Mouse (Mus musculus) 416B (cell line): ENCODE measurements around the gene Kifc3.

Experiments
- DNase-seq: peaks from one replicate; pipeline ENCODE4 v3.0.0; 2011; ENCODE audit warnings: low read depth

Kifc3 gene

DNA sequence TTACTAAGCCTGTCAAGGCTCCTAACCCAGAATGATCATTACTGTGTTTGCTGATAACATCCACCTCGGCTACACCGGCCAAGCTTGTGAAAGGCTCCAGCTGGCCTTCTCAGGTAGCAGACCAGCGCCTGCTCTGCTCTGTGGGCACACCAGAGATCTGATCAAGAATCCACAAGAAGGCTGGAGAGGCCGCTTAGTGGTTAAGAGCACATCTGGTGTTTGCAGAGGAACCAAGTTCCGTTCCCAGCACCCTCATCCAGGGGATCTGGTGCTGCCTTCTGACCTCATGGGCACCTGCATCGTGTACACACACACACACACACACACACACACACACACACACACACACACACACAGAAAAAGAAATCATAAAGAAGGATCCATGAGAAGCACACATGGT is 46.5 kb downstream of the Kifc3 start:
- peak; percentile 95 for DNase-seq

DNA sequence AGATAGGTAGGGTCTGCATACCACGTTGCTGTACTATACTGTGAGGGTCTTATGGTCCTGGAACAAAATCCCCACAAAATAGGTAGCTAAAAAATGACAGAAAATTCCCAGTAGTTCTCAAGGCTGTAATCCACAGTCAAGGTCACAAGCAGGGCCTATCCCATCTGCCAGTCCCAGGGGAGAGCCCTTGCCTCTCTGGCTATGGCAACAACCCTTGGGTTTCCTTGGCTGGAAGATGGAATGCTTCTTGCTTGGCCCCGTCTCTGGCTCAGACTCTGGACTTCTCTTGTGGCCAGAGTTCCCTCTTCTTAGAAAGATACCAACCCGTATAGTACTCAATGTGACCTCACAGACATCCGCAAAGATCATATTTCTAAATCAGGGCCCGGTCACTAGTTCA is 47.3 kb downstream of the Kifc3 start:
- no peak for DNase-seq

GRCm38 (mm10) chr8:95154654-95155053 is 48.0 kb downstream of the Kifc3 start:
- peak; percentile 63 for DNase-seq

GRCm38 (mm10) chr8:95154056-95154455 is 48.6 kb downstream of the Kifc3 start:
- DNase-seq: no peak

DNA sequence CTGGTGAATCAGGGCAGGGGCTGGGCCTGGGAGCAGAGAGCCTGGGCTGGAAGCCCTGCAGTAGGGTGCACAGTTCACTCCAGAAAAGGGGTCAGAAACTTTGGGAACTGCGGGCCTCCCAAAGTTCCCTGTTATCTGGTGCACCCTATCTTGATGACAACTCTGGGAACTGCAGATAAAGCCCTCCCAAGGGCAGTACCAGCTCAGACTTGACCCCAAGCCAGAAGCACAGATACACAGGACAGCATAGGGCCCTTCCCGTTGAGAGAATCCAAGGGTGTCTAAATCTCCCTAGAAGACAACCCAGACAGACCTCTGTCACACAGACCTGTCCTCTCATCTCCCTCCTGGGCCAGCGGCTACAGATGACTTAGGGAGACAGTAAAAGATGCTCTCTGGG is 52.0 kb downstream of the Kifc3 start:
- DNase-seq: no peak

DNA sequence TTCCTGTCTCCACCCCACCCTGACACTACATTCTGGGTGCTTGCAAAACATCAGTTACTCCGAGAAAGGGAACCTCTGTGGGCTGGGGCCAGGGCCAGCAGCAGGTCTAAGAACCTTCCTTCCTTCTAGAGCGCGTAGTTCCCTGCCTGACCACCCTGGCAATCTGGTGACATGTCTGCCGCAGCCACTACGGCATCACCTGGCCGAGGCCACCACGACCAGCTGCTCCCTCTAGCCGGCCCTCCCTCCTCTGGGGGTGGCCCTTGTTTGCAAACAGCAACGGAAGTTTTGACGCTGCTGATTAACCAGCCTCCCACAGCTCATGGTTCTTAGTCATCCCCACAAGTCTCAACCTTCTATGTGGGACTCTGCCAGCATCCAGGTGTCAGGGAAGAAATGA is 53.2 kb downstream of the Kifc3 start:
- DNase-seq: peak; percentile 85

DNA sequence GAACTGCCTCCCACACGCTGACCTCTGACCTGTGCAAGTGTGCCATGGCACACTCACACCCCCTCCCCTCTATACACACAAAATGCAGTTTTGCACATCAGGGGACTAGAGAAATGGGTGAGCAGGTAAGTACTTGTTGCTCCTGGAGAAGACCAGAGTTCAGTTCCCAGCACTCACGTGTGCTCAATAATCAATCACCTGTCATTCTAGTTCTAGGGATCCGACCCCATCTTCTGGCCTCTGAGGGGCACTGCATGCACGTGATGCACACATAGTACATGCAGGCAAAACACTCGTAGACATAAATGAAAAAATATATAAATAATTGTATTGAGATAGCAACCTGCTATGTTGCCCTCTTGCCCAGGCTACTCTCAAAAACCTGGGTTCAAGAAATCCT is 55.8 kb downstream of the Kifc3 start:
- DNase-seq: no peak

GRCm38 (mm10) chr8:95146044-95146745 is 56.4 kb downstream of the Kifc3 start:
- DNase-seq: no peak

- no peak for DNase-seq
These were observed 58.0 kb downstream of the Kifc3 start for GRCm38 (mm10) chr8:95144631-95145015.

- no peak for DNase-seq
These were observed 58.6 kb downstream of the Kifc3 start for GRCm38 (mm10) chr8:95143805-95144630.

GRCm38 (mm10) chr8:95142985-95143804 is 59.4 kb downstream of the Kifc3 start:
- peak; percentile 76 for DNase-seq

DNA sequence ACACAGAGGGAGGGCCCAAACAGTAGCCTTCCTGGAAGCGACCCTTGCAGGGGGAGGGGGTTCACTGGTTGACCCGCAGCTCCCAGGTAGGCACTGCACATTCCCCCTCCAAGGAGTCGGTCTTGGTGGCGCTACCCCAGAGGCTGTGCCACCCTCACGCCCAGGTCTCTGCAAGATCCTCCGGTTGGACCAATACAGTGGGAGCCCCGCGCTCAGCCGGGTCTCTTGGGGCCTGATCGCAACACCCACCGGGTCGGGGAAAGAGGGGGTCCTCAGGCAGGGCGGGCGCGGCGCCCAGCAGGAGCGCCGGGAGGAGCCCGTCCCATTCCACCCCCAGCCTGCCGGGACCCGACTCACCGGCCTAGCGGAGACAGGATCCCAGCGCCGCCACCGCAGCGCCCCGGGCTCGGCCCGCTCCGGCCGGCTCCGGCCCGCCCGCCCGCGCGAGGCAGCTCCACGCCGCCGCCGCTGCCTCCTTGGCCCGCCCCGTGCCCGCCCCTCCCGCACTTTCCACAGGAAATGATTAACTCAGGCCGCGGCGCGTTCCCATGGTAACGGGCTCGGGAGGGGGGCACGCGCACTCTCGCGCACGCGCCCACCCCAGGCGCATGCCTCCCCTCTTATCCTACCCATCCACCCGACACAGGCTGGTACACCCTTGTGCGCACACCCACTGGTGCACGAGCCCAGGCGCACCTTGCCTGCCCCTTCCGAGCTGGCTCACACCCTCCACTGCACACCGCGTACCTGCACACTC is 60.4 kb downstream of the Kifc3 start:
- peak; percentile 35 for DNase-seq

GRCm38 (mm10) chr8:95141469-95142074 is 61.0 kb downstream of the Kifc3 start:
- DNase-seq: peak; percentile 43

- DNase-seq: no peak
These were observed 61.6 kb downstream of the Kifc3 start for GRCm38 (mm10) chr8:95141026-95141425.

DNA sequence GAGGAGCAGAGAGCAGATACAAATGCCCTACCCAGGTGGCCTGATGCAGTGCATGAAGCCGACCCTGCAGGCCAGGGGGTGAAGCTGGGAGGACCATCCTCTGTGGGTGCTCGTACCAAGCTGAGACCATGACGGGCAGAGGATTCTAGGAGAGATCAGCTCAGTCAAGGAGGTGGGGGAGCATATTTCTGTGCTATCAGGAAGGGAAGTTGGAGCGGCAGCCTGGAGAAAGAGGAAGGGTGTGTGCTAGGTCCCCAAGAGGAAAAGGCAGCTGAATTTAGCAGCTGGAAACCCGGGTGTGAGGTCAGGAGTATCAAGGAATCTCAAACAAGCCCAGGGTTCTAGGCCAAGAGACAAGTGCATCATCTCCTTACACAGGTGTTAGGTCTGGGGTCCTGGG is 62.1 kb downstream of the Kifc3 start:
- DNase-seq: no peak

- no peak for DNase-seq
These were observed 63.6 kb downstream of the Kifc3 start for GRCm38 (mm10) chr8:95139051-95139365.

DNA sequence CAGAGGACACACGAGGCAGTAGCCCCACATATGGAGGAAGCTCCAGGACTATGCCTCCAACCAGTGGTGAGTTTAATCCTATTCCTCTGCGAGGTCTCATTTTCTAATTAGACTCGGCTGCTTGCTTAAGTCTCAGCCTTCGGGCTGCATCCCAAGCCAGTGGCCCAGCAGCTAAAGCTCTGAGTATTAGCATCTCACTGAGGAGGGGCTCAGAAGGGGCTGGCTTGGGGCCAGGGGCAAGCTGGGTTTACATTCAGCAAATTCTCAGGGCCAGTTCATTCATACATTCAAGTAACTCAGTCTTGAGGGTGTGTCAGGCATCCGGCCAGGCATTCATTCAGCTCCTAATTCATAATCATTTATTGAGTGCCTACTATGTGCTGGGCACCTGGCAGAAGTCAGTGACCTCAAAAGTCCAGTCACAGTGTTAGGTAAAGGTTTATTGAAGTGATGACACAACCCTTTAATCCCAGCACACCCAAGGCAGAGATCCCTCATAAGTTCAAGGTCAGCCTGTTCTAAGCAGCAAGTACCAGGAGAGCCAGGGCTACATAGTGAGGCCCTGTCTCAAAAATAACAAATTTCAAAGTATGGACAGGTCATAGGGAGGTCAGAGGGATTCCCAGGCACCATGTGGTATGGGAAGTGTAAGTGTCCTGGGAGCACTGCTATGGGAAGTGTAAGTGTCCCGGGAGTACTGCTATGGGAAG is 64.1 kb downstream of the Kifc3 start:
- DNase-seq: no peak

GRCm38 (mm10) chr8:95137641-95138098 is 64.9 kb downstream of the Kifc3 start:
- no peak for DNase-seq

DNA sequence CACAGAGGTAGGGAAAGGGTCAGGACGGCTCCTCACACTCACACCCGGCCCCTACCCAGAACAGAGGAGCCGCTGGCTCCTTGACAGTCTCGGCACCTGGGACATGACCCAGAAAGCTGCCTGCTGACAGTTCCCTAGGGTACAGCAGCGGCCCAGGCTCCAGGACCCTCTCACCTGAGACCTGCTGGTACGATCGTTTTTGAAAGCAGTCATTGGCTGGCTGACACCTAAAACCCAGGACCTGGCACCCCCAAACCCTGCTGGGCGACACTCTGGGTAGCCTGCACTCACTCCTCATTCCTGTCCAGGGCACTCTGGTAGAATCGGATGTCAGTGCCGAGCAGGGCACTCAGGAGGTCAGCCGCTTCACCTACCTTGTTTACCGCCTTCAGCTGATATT is 65.4 kb downstream of the Kifc3 start:
- DNase-seq: no peak

DNA sequence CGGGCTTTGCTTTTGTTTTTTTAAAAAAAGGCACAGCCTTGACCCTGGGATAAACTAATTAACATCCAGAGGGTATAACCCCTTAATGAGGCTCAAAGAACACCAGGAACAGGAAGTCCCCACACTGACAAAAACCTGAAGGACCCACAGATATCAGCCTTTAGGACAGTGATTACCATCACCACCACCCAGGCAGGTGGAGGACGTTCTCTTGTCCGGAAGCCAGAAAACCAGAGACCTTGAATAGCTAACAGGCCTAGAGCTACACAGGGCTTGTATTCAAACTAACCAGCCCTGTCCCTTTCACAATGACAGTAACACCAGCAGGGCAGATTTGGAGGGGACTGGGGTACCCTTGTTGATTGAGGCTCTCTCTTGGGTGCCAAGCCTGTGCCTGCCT is 66.4 kb downstream of the Kifc3 start:
- DNase-seq: no peak

GRCm38 (mm10) chr8:95135242-95135641 is 67.4 kb downstream of the Kifc3 start:
- DNase-seq: peak; percentile 52
